Mouse (Mus musculus): ENCODE results near the gene Fam178b. TPM values are rescaled to one million over a fixed set of nuclear protein-coding genes. Genes with fewer than 3 reads are reported as not detected.

Gene Fam178b
- polyA plus RNA-seq, 1 experiment from 2014 or later, result 5.5 TPM

GRCm38 (mm10) chr1:36587860-36588259, 95.1 kb downstream of the Fam178b start:
- Histone ChIP-seq H3K4me1 (replicated peaks; ENCODE audit: control insufficient read depth, insufficient read depth, low read length) (peaks cover 44% of the 10 kb centered on the region), H3K27me3 (ENCODE audit: control insufficient read depth, insufficient read depth, low read depth, low read length) (no peaks in the 10 kb centered on the region), H3K27ac (ENCODE audit: low read length) (peak overlapping the region; percentile 77; the same call in 1 of the 2 replicates), H3K36me3 (ENCODE audit: control insufficient read depth, insufficient read depth, low read length) (no peaks in the 10 kb centered on the region), H3K4me3 (ENCODE audit: low read length) (no peak overlapping the region), H3K9ac (ENCODE audit: low read length) (no peak overlapping the region), H3K4me2 (ENCODE audit: low read depth, low read length) (no peak overlapping the region), H3K9me3 (ENCODE audit: control insufficient read depth, low read length) (no peaks in the 10 kb centered on the region)
- no peak for ATAC-seq (ENCODE audit: low read depth)
- 73% methylated on average over 6 of the region's 6 CpGs for WGBS

- no peak for ATAC-seq (ENCODE audit: low read depth)
- Histone ChIP-seq H3K27me3 (ENCODE audit: control insufficient read depth, insufficient read depth, low read depth, low read length) (no peaks in the 10 kb centered on the region), H3K4me1 (replicated peaks; ENCODE audit: control insufficient read depth, insufficient read depth, low read length) (peaks cover 36% of the 10 kb centered on the region), H3K4me3 (ENCODE audit: low read length) (no peak overlapping the region), H3K27ac (ENCODE audit: low read length) (no peak overlapping the region), H3K9ac (ENCODE audit: low read length) (no peak overlapping the region), H3K4me2 (ENCODE audit: low read depth, low read length) (no peak overlapping the region), H3K36me3 (ENCODE audit: control insufficient read depth, insufficient read depth, low read length) (no peaks in the 10 kb centered on the region), H3K9me3 (ENCODE audit: control insufficient read depth, low read length) (no peaks in the 10 kb centered on the region)
- WGBS, result 40% methylated on average over 4 of the region's 4 CpGs
Measured at GRCm38 (mm10) chr1:36586288-36586687, 96.7 kb downstream of the Fam178b start.

GRCm38 (mm10) chr1:36583408-36584116, 99.4 kb downstream of the Fam178b start:
- no peak for ATAC-seq (ENCODE audit: low read depth)
- Histone ChIP-seq H3K4me3 (ENCODE audit: low read length) (no peak overlapping the region), H3K9ac (ENCODE audit: low read length) (no peak overlapping the region), H3K27me3 (ENCODE audit: control insufficient read depth, insufficient read depth, low read depth, low read length) (no peaks in the 10 kb centered on the region), H3K9me3 (ENCODE audit: control insufficient read depth, low read length) (no peaks in the 10 kb centered on the region), H3K4me2 (ENCODE audit: low read depth, low read length) (no peak overlapping the region), H3K27ac (ENCODE audit: low read length) (no peak overlapping the region), H3K36me3 (ENCODE audit: control insufficient read depth, insufficient read depth, low read length) (no peaks in the 10 kb centered on the region), H3K4me1 (replicated peaks; ENCODE audit: control insufficient read depth, insufficient read depth, low read length) (peaks cover 33% of the 10 kb centered on the region)
- 65% methylated on average over 8 of the region's 8 CpGs for WGBS

- no peak overlapping the region for H3K27ac ChIP-seq (ENCODE audit: low read length)
Measured at GRCm38 (mm10) chr1:36582211-36582610, 100.8 kb downstream of the Fam178b start.

GRCm38 (mm10) chr1:36581260-36581659, 101.7 kb downstream of the Fam178b start:
- WGBS, result 77% methylated on average over 5 of the region's 5 CpGs
- Histone ChIP-seq H3K4me3 (ENCODE audit: low read length) (no peak overlapping the region), H3K36me3 (ENCODE audit: control insufficient read depth, insufficient read depth, low read length) (no peaks in the 10 kb centered on the region), H3K4me1 (replicated peaks; ENCODE audit: control insufficient read depth, insufficient read depth, low read length) (peaks cover 28% of the 10 kb centered on the region), H3K27ac (ENCODE audit: low read length) (peak overlapping the region; percentile 82), H3K27me3 (ENCODE audit: control insufficient read depth, insufficient read depth, low read depth, low read length) (no peaks in the 10 kb centered on the region), H3K9ac (ENCODE audit: low read length) (peak overlapping the region; percentile 61; the same call in 1 of the 2 replicates), H3K9me3 (ENCODE audit: control insufficient read depth, low read length) (no peaks in the 10 kb centered on the region), H3K4me2 (ENCODE audit: low read depth, low read length) (no peak overlapping the region)
- no peak for ATAC-seq (ENCODE audit: low read depth)

More at GRCm38 (mm10) chr1:36582211-36582610, 100.8 kb downstream of the Fam178b start:
- 72% methylated on average over 8 of the region's 8 CpGs for WGBS
- Histone ChIP-seq H3K4me2 (ENCODE audit: low read depth, low read length) (no peak overlapping the region), H3K27me3 (ENCODE audit: control insufficient read depth, insufficient read depth, low read depth, low read length) (no peaks in the 10 kb centered on the region), H3K4me3 (ENCODE audit: low read length) (no peak overlapping the region), H3K36me3 (ENCODE audit: control insufficient read depth, insufficient read depth, low read length) (no peaks in the 10 kb centered on the region), H3K9ac (ENCODE audit: low read length) (no peak overlapping the region), H3K9me3 (ENCODE audit: control insufficient read depth, low read length) (no peaks in the 10 kb centered on the region), H3K4me1 (replicated peaks; ENCODE audit: control insufficient read depth, insufficient read depth, low read length) (peaks cover 25% of the 10 kb centered on the region)
- ATAC-seq (ENCODE audit: low read depth), result no peak

- H3K9me3 ChIP-seq (ENCODE audit: control insufficient read depth, low read length), result no peaks in the 10 kb centered on the region
- peak; percentile 94 for ATAC-seq (ENCODE audit: low read depth)
- peak overlapping the region; percentile 36 for H3K4me3 ChIP-seq (ENCODE audit: low read length)
- no peaks in the 10 kb centered on the region for H3K36me3 ChIP-seq (ENCODE audit: control insufficient read depth, insufficient read depth, low read length)
- H3K4me1 ChIP-seq (replicated peaks; ENCODE audit: control insufficient read depth, insufficient read depth, low read length), result peaks cover 29% of the 10 kb centered on the region
- WGBS, result 2% methylated on average over 17 of the region's 17 CpGs
- H3K27me3 ChIP-seq (ENCODE audit: control insufficient read depth, insufficient read depth, low read depth, low read length), result no peaks in the 10 kb centered on the region
- H3K4me2 ChIP-seq (ENCODE audit: low read depth, low read length), result peak overlapping the region; percentile 53
- H3K9ac ChIP-seq (ENCODE audit: low read length), result peak overlapping the region; percentile 61
- peak overlapping the region; percentile 82 for H3K27ac ChIP-seq (ENCODE audit: low read length)
Measured at GRCm38 (mm10) chr1:36580384-36581207, 102.4 kb downstream of the Fam178b start.

- peak; percentile 65 for ATAC-seq (ENCODE audit: low read depth)
- H3K27me3 ChIP-seq (ENCODE audit: control insufficient read depth, insufficient read depth, low read depth, low read length), result no peaks in the 10 kb centered on the region
- H3K9ac ChIP-seq (ENCODE audit: low read length), result peak overlapping the region; percentile 61
- H3K4me2 ChIP-seq (ENCODE audit: low read depth, low read length), result peak overlapping the region; percentile 53
- H3K36me3 ChIP-seq (ENCODE audit: control insufficient read depth, insufficient read depth, low read length), result no peaks in the 10 kb centered on the region
- H3K27ac ChIP-seq (ENCODE audit: low read length), result peak overlapping the region; percentile 82
- WGBS, result 28% methylated on average over 6 of the region's 6 CpGs
- no peaks in the 10 kb centered on the region for H3K9me3 ChIP-seq (ENCODE audit: control insufficient read depth, low read length)
- H3K4me3 ChIP-seq (ENCODE audit: low read length), result peak overlapping the region; percentile 36; the same call in 1 of the 2 replicates
- H3K4me1 ChIP-seq (replicated peaks; ENCODE audit: control insufficient read depth, insufficient read depth, low read length), result peaks cover 34% of the 10 kb centered on the region
Measured at GRCm38 (mm10) chr1:36579974-36580383, 103.0 kb downstream of the Fam178b start.

GRCm38 (mm10) chr1:36576991-36577675, 105.8 kb downstream of the Fam178b start:
- Histone ChIP-seq H3K9me3 (ENCODE audit: control insufficient read depth, low read length) (no peaks in the 10 kb centered on the region), H3K4me1 (replicated peaks; ENCODE audit: control insufficient read depth, insufficient read depth, low read length) (peaks cover 48% of the 10 kb centered on the region)
- ATAC-seq (ENCODE audit: low read depth), result no peak

GRCm38 (mm10) chr1:36575347-36575746, 107.6 kb downstream of the Fam178b start:
- H3K4me2 ChIP-seq (ENCODE audit: low read depth, low read length), result no peak overlapping the region
- H3K36me3 ChIP-seq (ENCODE audit: control insufficient read depth, insufficient read depth, low read length), result no peaks in the 10 kb centered on the region
- no peaks in the 10 kb centered on the region for H3K9me3 ChIP-seq (ENCODE audit: control insufficient read depth, low read length)
- H3K27ac ChIP-seq (ENCODE audit: low read length), result no peak overlapping the region
- 46% methylated on average over 6 of the region's 6 CpGs for WGBS
- no peaks in the 10 kb centered on the region for H3K27me3 ChIP-seq (ENCODE audit: control insufficient read depth, insufficient read depth, low read depth, low read length)
- H3K4me1 ChIP-seq (replicated peaks; ENCODE audit: control insufficient read depth, insufficient read depth, low read length), result peaks cover 46% of the 10 kb centered on the region
- no peak for ATAC-seq (ENCODE audit: low read depth)
- no peak overlapping the region for H3K4me3 ChIP-seq (ENCODE audit: low read length)
- no peak overlapping the region for H3K9ac ChIP-seq (ENCODE audit: low read length)

More at GRCm38 (mm10) chr1:36576991-36577675, 105.8 kb downstream of the Fam178b start:
- 70% methylated on average over 6 of the region's 6 CpGs for WGBS
- Histone ChIP-seq H3K27me3 (ENCODE audit: control insufficient read depth, insufficient read depth, low read depth, low read length) (no peaks in the 10 kb centered on the region), H3K27ac (ENCODE audit: low read length) (no peak overlapping the region), H3K4me3 (ENCODE audit: low read length) (no peak overlapping the region), H3K36me3 (ENCODE audit: control insufficient read depth, insufficient read depth, low read length) (no peaks in the 10 kb centered on the region), H3K9ac (ENCODE audit: low read length) (no peak overlapping the region), H3K4me2 (ENCODE audit: low read depth, low read length) (no peak overlapping the region)
